In genomic region chr6:128363007-128363825, GRCm38 (mm10) we compare ENCODE assay signal across 8 mouse cellular contexts. TPM values are rescaled to one million over a fixed set of nuclear protein-coding genes. Genes with fewer than 3 reads are reported as not detected.
DNase-seq lines count a peak whose midpoint lies in the region; ATAC-seq lines count a peak whose summit lies in the region.

No protein-coding gene starts in this region.

- peak overlapping the region; percentile 92 for H3K27ac ChIP-seq in heart, embryonic 12.5 days (ENCODE audit: poor library complexity, severe bottlenecking)
- H3K27ac ChIP-seq in limb, embryonic 11.5 days (replicated peaks; ENCODE audit: low read depth, low read length), result peak overlapping the region; percentile 94
- H3K27ac ChIP-seq in neural tube, embryonic 11.5 days (ENCODE audit: low read depth, low read length), result peak overlapping the region; percentile 91

- peak overlapping the region; percentile 95 for H3K4me3 ChIP-seq in heart, embryonic 12.5 days
- peak overlapping the region; percentile 92 for H3K4me3 ChIP-seq in limb, embryonic 11.5 days (ENCODE audit: low read depth, low read length)
- H3K4me3 ChIP-seq in neural tube, embryonic 11.5 days (ENCODE audit: low read depth, low read length), result peak overlapping the region; percentile 71

- H3K9ac ChIP-seq in heart, embryonic 12.5 days, result peak overlapping the region; percentile 94
- H3K9ac ChIP-seq in limb, embryonic 11.5 days (ENCODE audit: low read length), result peak overlapping the region; percentile 95
- H3K9ac ChIP-seq in neural tube, embryonic 11.5 days (ENCODE audit: low read length), result peak overlapping the region; percentile 95

- no peaks in the 10 kb centered on the region for H3K9me3 ChIP-seq in heart, embryonic 12.5 days (replicated peaks)
- no peaks in the 10 kb centered on the region for H3K9me3 ChIP-seq in limb, embryonic 11.5 days (ENCODE audit: control insufficient read depth, low read length)
- H3K9me3 ChIP-seq in neural tube, embryonic 11.5 days (ENCODE audit: control insufficient read depth, low read length), result no peaks in the 10 kb centered on the region

- H3K4me1 ChIP-seq in heart, embryonic 12.5 days (replicated peaks), result peaks cover 30% of the 10 kb centered on the region
- peaks cover 12% of the 10 kb centered on the region for H3K4me1 ChIP-seq in limb, embryonic 11.5 days (ENCODE audit: control insufficient read depth, insufficient read depth, low read length)
- H3K4me1 ChIP-seq in neural tube, embryonic 11.5 days (ENCODE audit: control insufficient read depth, insufficient read depth, low read length), result peaks cover 9% of the 10 kb centered on the region; the same call in 1 of the 2 replicates

- no peaks in the 10 kb centered on the region for H3K27me3 ChIP-seq in heart, embryonic 12.5 days (replicated peaks)
- no peaks in the 10 kb centered on the region for H3K27me3 ChIP-seq in limb, embryonic 11.5 days (ENCODE audit: control insufficient read depth, insufficient read depth, low read length)
- H3K27me3 ChIP-seq in neural tube, embryonic 11.5 days (ENCODE audit: control insufficient read depth, insufficient read depth, low read length), result no peaks in the 10 kb centered on the region

- peak; percentile 20 for ATAC-seq in heart, embryonic 12.5 days (ENCODE audit: insufficient number of reproducible peaks, low FRiP score)
- ATAC-seq in erythroblast, adult 5-6 weeks (replicated peaks; ENCODE audit: low FRiP score, poor library complexity, severe bottlenecking), result 0 out of 2 replicates have a peak, but pooled peaks have one; percentile 14
- peak; percentile 48 for ATAC-seq in limb, embryonic 11.5 days (ENCODE audit: insufficient number of reproducible peaks, low FRiP score, low TSS enrichment, low read depth)
- ATAC-seq in neural tube, embryonic 11.5 days (ENCODE audit: insufficient read depth, low FRiP score, low TSS enrichment), result peak; percentile 63

- WGBS in heart, embryonic 12.5 days, result 1% methylated on average over 38 of the region's 46 CpGs
- 2% methylated on average over 43 of the region's 46 CpGs for WGBS in limb, embryonic 11.5 days
- 2% methylated on average over 35 of the region's 46 CpGs for WGBS in neural tube, embryonic 11.5 days

- DNase-seq in heart, postnatal 4 days, result no peak
- peak; percentile 65 for DNase-seq in ES-CJ7 (ENCODE audit: low read depth, low spot score)
- DNase-seq in limb, embryonic 11.5 days (ENCODE audit: low spot score), result peak; percentile 68
- peak; percentile 50 for DNase-seq in neural tube, embryonic 11.5 days (ENCODE audit: low spot score)
- no peak for DNase-seq in spleen, adult 18-20 months
- DNase-seq in B cell, adult 2 months, result no peak

- peaks cover 37% of the 10 kb centered on the region for H3K36me3 ChIP-seq in heart, embryonic 12.5 days
- peaks cover 15% of the 10 kb centered on the region for H3K36me3 ChIP-seq in limb, embryonic 11.5 days (ENCODE audit: control insufficient read depth, insufficient read depth, low read length)
- peaks cover 7% of the 10 kb centered on the region for H3K36me3 ChIP-seq in neural tube, embryonic 11.5 days (ENCODE audit: control insufficient read depth, insufficient read depth, low read length)

- peak overlapping the region; percentile 95 for H3K4me2 ChIP-seq in heart, embryonic 12.5 days
- H3K4me2 ChIP-seq in limb, embryonic 11.5 days (ENCODE audit: low read depth, severe bottlenecking), result peak overlapping the region; percentile 64
- peak overlapping the region; percentile 79 for H3K4me2 ChIP-seq in neural tube, embryonic 11.5 days (ENCODE audit: low read depth)

RNA-seq across cellular contexts. Expression of gene Foxm1, which starts 0.4 kb away (rescaled TPM):
- 33.4 and 38.7 TPM in 2 replicates for polyA plus RNA-seq in heart, embryonic 12.5 days (2016; fragmentation: Nextera tagmentation; extraction: Ambion mirVana)
- 10 to 100 TPM; 42.0 to 48.9 TPM for total RNA-seq in heart, postnatal 4 days (2021)
- total RNA-seq in erythroblast, adult 5-6 weeks (2015; ENCODE audit: low replicate concordance), result 17.7 and 25.9 TPM in 2 replicates
- total RNA-seq in erythroblast, adult 5-6 weeks (2017; ENCODE audit: low replicate concordance), result 14.1 and 29.7 TPM in 2 replicates
- 50.9 and 61.1 TPM in 2 replicates for polyA plus RNA-seq in limb, embryonic 11.5 days (2014; fragmentation: Nextera tagmentation; extraction: Ambion mirVana)
- polyA plus RNA-seq in neural tube, embryonic 11.5 days (2014; fragmentation: Nextera tagmentation; extraction: Ambion mirVana), result 52.1 and 54.7 TPM in 2 replicates

RNA-seq across cellular contexts. Expression of gene Rhno1, which starts 0.5 kb away (rescaled TPM):
- 81.3 and 83.0 TPM in 2 replicates for polyA plus RNA-seq in heart, embryonic 12.5 days (2016; fragmentation: Nextera tagmentation; extraction: Ambion mirVana)
- 10 to 100 TPM; 25.7 to 26.8 TPM for total RNA-seq in heart, postnatal 4 days (2021)
- 37.4 and 39.6 TPM in 2 replicates for total RNA-seq in erythroblast, adult 5-6 weeks (2015; ENCODE audit: low replicate concordance)
- 19.5 and 38.2 TPM in 2 replicates for total RNA-seq in erythroblast, adult 5-6 weeks (2017; ENCODE audit: low replicate concordance)
- polyA plus RNA-seq in limb, embryonic 11.5 days (2014; fragmentation: Nextera tagmentation; extraction: Ambion mirVana), result 190 and 195 TPM in 2 replicates
- 166 and 175 TPM in 2 replicates for polyA plus RNA-seq in neural tube, embryonic 11.5 days (2014; fragmentation: Nextera tagmentation; extraction: Ambion mirVana)

RNA-seq across cellular contexts. Expression of gene Tulp3, which starts 7.6 kb away (rescaled TPM):
- 8.2 and 10.6 TPM in 2 replicates for polyA plus RNA-seq in heart, embryonic 12.5 days (2016; fragmentation: Nextera tagmentation; extraction: Ambion mirVana)
- total RNA-seq in heart, postnatal 4 days (2021), result 10 to 100 TPM; 10.9 to 11.4 TPM
- 0.38 and 0.42 TPM in 2 replicates for total RNA-seq in erythroblast, adult 5-6 weeks (2015; ENCODE audit: low replicate concordance)
- not detected in 2 replicates for total RNA-seq in erythroblast, adult 5-6 weeks (2017; ENCODE audit: low replicate concordance)
- polyA plus RNA-seq in limb, embryonic 11.5 days (2014; fragmentation: Nextera tagmentation; extraction: Ambion mirVana), result 21.4 and 22.3 TPM in 2 replicates
- 17.4 and 18.6 TPM in 2 replicates for polyA plus RNA-seq in neural tube, embryonic 11.5 days (2014; fragmentation: Nextera tagmentation; extraction: Ambion mirVana)

RNA-seq across cellular contexts. Expression of gene Tex52, which starts 12.0 kb away (rescaled TPM):
- 0.19 and 0.21 TPM in 2 replicates for polyA plus RNA-seq in heart, embryonic 12.5 days (2016; fragmentation: Nextera tagmentation; extraction: Ambion mirVana)
- not detected for total RNA-seq in heart, postnatal 4 days (2021)
- not detected in 2 replicates for total RNA-seq in erythroblast, adult 5-6 weeks (2015; ENCODE audit: low replicate concordance)
- total RNA-seq in erythroblast, adult 5-6 weeks (2017; ENCODE audit: low replicate concordance), result not detected in 2 replicates
- 0.33 TPM in 1 of 2 replicates, not detected in the other for polyA plus RNA-seq in limb, embryonic 11.5 days (2014; fragmentation: Nextera tagmentation; extraction: Ambion mirVana)
- 0.34 and 0.66 TPM in 2 replicates for polyA plus RNA-seq in neural tube, embryonic 11.5 days (2014; fragmentation: Nextera tagmentation; extraction: Ambion mirVana)

RNA-seq across cellular contexts. Expression of gene Gm44596, which starts 12.1 kb away (rescaled TPM):
- polyA plus RNA-seq in heart, embryonic 12.5 days (2016; fragmentation: Nextera tagmentation; extraction: Ambion mirVana), result not detected in 2 replicates
- not detected for total RNA-seq in heart, postnatal 4 days (2021)
- not detected in 2 replicates for total RNA-seq in erythroblast, adult 5-6 weeks (2015; ENCODE audit: low replicate concordance)
- total RNA-seq in erythroblast, adult 5-6 weeks (2017; ENCODE audit: low replicate concordance), result not detected in 2 replicates
- polyA plus RNA-seq in limb, embryonic 11.5 days (2014; fragmentation: Nextera tagmentation; extraction: Ambion mirVana), result not detected in 2 replicates
- not detected in 2 replicates for polyA plus RNA-seq in neural tube, embryonic 11.5 days (2014; fragmentation: Nextera tagmentation; extraction: Ambion mirVana)

Comparison
In these comparisons a context has a peak if more than half of its experiments do, and no peak if none do; other contexts are left out.
1. DNase-seq: peak in ES-CJ7 (single experiment), limb, embryonic 11.5 days (single experiment) and neural tube, embryonic 11.5 days (single experiment); none in heart, postnatal 4 days (single experiment), spleen, adult 18-20 months (0 of 2) and B cell, adult 2 months (0 of 2).
2. Peak in every context shown above with its lines, with median percentiles within 50 percentile points of each other: ATAC-seq, H3K27ac ChIP-seq, H3K4me2 ChIP-seq, H3K4me3 ChIP-seq and H3K9ac ChIP-seq.